Mouse (Mus musculus) CD4-positive helper T cell, adult 2 months (primary cell): Measurements from ENCODE around the gene Clec2l.

Experiments used
- DNase-seq: peaks from one replicate; pipeline ENCODE4 v3.0.0-alpha.2; 2012; ENCODE audit warnings: low read depth, missing footprints, low spot score

Gene Clec2l

GRCm38 (mm10) chr6:38662714-38663615, at the start of gene Clec2l:
Gene Clec2l (plus strand): TSS chr6:38663069.
- no peak for DNase-seq

- no peak for DNase-seq
Observed at GRCm38 (mm10) chr6:38622406-38622805, 40.5 kb upstream of the Clec2l start.

GRCm38 (mm10) chr6:38623457-38623856, 39.4 kb upstream of the Clec2l start:
- DNase-seq, result no peak

- DNase-seq, result no peak
Observed at GRCm38 (mm10) chr6:38624439-38624838, 38.4 kb upstream of the Clec2l start.

- DNase-seq, result no peak
Observed at GRCm38 (mm10) chr6:38626086-38626485, 36.8 kb upstream of the Clec2l start.

- no peak for DNase-seq
Observed at GRCm38 (mm10) chr6:38627081-38627480, 35.8 kb upstream of the Clec2l start.

- DNase-seq, result no peak
Observed at GRCm38 (mm10) chr6:38627486-38627885, 35.4 kb upstream of the Clec2l start.

GRCm38 (mm10) chr6:38629556-38629955, 33.3 kb upstream of the Clec2l start:
- DNase-seq, result no peak

GRCm38 (mm10) chr6:38632826-38633225, 30.0 kb upstream of the Clec2l start:
- DNase-seq, result no peak

GRCm38 (mm10) chr6:38634461-38634860, 28.4 kb upstream of the Clec2l start:
- DNase-seq, result no peak

- peak; percentile 31 for DNase-seq
Observed at GRCm38 (mm10) chr6:38635941-38636851, 26.7 kb upstream of the Clec2l start.

- peak; percentile 14 for DNase-seq
Observed at GRCm38 (mm10) chr6:38636852-38637618, 25.8 kb upstream of the Clec2l start, which contains the start of gene Klrg2. Gene Klrg2 (minus strand): TSS chr6:38637242.

GRCm38 (mm10) chr6:38640401-38640800, 22.5 kb upstream of the Clec2l start:
- no peak for DNase-seq

- DNase-seq, result no peak
Observed at GRCm38 (mm10) chr6:38641228-38641627, 21.6 kb upstream of the Clec2l start.

GRCm38 (mm10) chr6:38641645-38642044, 21.2 kb upstream of the Clec2l start:
- no peak for DNase-seq

GRCm38 (mm10) chr6:38642593-38642992, 20.3 kb upstream of the Clec2l start:
- no peak for DNase-seq

GRCm38 (mm10) chr6:38643039-38643438, 19.8 kb upstream of the Clec2l start:
- no peak for DNase-seq

GRCm38 (mm10) chr6:38649545-38649944, 13.3 kb upstream of the Clec2l start:
- no peak for DNase-seq

GRCm38 (mm10) chr6:38650263-38650937, 12.5 kb upstream of the Clec2l start:
- DNase-seq, result peak; percentile 63

- no peak for DNase-seq
Observed at GRCm38 (mm10) chr6:38661626-38662025, 1.2 kb upstream of the Clec2l start.

GRCm38 (mm10) chr6:38669580-38669979, 6.7 kb downstream of the Clec2l start:
- peak; percentile 39 for DNase-seq
